Mouse (Mus musculus) cortical plate, adult 2 months (tissue): ENCODE results near the gene Btbd2. TPM values are rescaled to one million over a fixed set of nuclear protein-coding genes. Genes with fewer than 3 reads are reported as not detected.

Source experiments
- H3K27ac ChIP-seq: fragments of 200-500 bp; 2 replicates; pipeline ENCODE4 v1.5.1; 2012; ENCODE audit warnings: low read length, control low read depth, inconsistent platforms; ENCODE audit not compliant: insufficient read depth
- H3K4me1 ChIP-seq: fragments of 200-500 bp; 2 replicates; pipeline ENCODE4 v1.6.1; 2011; ENCODE audit warnings: low read length; ENCODE audit not compliant: control insufficient read depth, insufficient read depth
- H3K4me3 ChIP-seq: fragments of 200-500 bp; 2 replicates; pipeline ENCODE4 v1.5.1; 2011; ENCODE audit warnings: mild to moderate bottlenecking, low read length, control low read depth; ENCODE audit not compliant: insufficient read depth
- CTCF ChIP-seq: fragments of 200-500 bp; IDR thresholded peaks from 2 replicates; pipeline ENCODE4 v1.5.1; 2011; ENCODE audit warnings: mild to moderate bottlenecking, control low read depth, low read length; ENCODE audit not compliant: insufficient read depth; ENCODE audit errors: extremely low read depth
- POLR2A ChIP-seq: fragments of 200-500 bp; IDR thresholded peaks from 2 replicates; pipeline ENCODE4 v1.6.1; 2011; ENCODE audit warnings: mild to moderate bottlenecking, low read length, control low read depth; ENCODE audit not compliant: insufficient read depth; ENCODE audit errors: extremely low read depth
- polyA plus RNA-seq: library from polyadenylated mRNA; depleted of rRNA; stranded (reverse); fragments of >200 nt; gene quantifications from 2 replicates; pipeline ENCODE4 v1.2.3, GENCODE M21; 2012

Gene Btbd2
- polyA plus RNA-seq, 1 experiment: 98.8 TPM

GRCm38 (mm10) chr10:80664197-80665015 is 7.5 kb upstream of the Btbd2 start:
- no peak overlapping the region for H3K4me3 ChIP-seq
- no peak for TF ChIP-seq CTCF
- no peaks in the 10 kb centered on the region for H3K4me1 ChIP-seq
- peak overlapping the region; percentile 43 for H3K27ac ChIP-seq

- TF ChIP-seq CTCF (no peak), POLR2A (no peak)
These were observed 6.8 kb upstream of the Btbd2 start for GRCm38 (mm10) chr10:80663485-80664196.

DNA sequence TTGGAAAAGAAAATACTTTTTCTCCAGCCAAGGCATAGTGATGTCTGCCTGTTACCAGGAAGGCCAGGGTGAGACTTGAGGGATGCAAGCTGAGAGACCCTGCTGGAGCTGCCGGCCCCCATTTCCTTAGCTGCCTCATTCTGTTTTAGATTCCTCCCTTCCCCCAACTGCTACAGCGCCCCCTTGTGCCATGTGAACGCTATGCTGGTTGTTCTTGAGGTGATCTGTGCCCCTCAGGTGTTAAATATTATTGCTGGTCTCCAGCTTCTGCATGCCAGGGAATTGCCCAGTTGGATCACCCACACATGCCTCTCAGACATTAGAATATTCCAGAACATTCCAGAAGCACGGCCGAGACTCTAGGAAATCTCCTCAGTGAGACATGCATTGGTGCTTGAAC is 4.3 kb upstream of the Btbd2 start:
- no peak overlapping the region for H3K4me3 ChIP-seq
- no peak overlapping the region for H3K27ac ChIP-seq
- TF ChIP-seq CTCF: peak; percentile 69
- TF ChIP-seq POLR2A: no peak
- 0 out of 2 replicates have a peak, but pooled peaks cover 3% of the 10 kb centered on the region for H3K4me1 ChIP-seq

More at GRCm38 (mm10) chr10:80663485-80664196, 6.8 kb upstream of the Btbd2 start:
- H3K4me3 ChIP-seq: no peak overlapping the region
- no peaks in the 10 kb centered on the region for H3K4me1 ChIP-seq
- no peak overlapping the region for H3K27ac ChIP-seq

DNA sequence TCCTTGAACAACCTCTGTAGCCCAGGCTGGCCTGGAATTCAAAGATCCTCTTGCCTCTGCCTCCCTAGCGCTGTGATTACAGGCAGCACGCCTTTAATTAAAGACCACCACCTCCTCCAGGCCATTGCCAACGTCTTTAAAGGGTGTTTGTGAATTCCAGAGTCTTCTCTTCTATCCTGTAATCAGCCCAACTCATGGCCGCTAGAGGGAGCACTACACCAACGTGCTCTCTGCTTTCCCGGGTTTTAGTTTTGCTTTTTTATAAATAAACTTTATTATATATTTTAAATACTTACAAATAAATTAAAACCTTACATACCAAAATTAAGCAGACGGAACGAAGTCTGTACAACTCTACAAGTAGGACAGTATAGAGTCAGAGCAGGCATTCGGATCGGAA is 2.3 kb upstream of the Btbd2 start:
- Histone ChIP-seq H3K4me3 (no peak overlapping the region), H3K4me1 (peaks cover 8% of the 10 kb centered on the region; the same call in 1 of the 2 replicates), H3K27ac (no peak overlapping the region)
- TF ChIP-seq CTCF (peak; percentile 71), POLR2A (no peak)

DNA sequence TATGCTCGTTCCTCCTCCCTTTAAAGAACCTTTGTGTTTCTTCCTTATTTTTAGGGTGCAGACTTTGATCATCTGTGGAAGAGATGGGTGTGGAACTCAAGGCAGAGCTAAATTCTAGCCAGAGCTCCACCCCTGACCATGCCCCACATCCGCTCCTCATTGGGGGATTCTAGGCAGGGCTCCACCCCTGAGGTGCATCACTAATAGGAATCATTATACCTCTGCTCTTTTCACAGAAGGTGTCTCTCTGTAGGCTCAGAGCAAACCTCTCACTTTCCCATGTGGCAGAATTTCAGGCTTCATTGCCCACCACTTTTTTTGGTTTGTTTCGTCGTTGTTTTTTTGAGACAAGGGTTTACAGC is 2.0 kb upstream of the Btbd2 start:
- Histone ChIP-seq H3K4me1 (peaks cover 9% of the 10 kb centered on the region; the same call in 1 of the 2 replicates), H3K4me3 (no peak overlapping the region), H3K27ac (no peak overlapping the region)
- no peak for TF ChIP-seq POLR2A
- TF ChIP-seq CTCF: no peak

DNA sequence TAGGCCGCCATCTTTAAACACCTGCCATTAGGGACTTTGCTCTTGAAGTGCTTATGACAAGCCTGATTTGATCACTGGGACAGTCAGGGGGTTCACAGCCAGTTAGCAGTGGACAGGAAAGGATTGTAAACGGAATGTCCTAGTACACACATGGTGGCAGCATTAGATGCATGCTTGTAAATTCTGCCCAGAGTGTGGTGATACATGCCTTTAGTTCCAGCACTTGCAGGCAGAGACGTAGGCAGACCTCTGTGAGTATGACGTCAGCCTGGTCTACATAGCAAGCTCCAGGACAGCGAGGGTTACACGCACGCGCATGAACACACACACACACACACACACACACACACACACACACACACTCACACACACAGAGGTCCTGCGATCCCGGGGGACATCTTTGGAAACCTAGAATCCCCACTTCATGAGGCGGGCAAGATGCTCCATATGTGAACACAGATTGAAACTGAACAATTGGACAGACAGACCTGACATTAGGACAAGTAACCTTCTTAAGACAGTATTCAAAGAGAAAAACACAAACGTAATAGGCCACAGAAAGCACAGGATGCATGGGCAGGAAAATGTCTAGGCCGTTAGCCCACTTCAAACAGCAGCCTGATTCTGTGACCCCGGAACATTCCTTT is 1.4 kb upstream of the Btbd2 start:
- no peak overlapping the region for H3K4me3 ChIP-seq
- no peak overlapping the region for H3K27ac ChIP-seq
- peaks cover 9% of the 10 kb centered on the region; the same call in 1 of the 2 replicates for H3K4me1 ChIP-seq
- TF ChIP-seq CTCF: no peak
- no peak for TF ChIP-seq POLR2A

DNA sequence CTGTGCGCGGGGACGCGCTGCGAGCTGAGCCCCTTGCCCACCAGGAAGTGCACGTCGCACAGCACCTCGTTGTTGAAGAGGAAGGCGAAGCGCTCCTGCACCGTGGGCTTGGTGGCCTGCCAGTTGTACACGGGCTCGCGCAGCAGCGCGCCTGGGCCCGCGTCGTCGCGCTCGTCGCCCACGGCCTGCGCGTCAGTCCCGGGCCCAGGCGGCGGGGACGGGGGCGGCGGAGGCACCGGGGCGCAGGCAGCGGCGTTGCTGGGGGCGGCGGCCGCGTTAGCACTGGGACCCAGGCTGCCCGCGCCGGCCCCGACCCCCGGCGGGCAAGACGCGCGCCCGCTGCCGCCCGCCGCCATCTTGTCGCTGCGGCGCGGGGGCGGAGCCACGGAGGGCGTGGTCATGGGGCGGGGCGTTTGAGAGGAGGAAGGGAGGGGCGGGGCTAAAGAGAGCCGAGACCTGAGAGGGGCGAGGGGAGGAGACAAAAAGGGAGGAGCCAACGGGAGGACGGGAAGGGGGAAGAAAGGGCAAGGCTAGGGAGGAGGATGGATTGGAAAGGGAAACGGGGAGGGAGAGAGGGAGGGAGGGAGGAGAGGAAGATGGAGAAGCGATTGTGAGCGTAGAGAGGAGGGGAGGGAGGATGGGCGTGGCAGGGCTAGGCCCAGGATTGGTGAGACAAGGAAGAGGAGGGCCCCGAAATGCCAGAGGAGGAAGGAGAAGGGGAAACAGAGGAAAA is 575 bp downstream of the Btbd2 start:
- TF ChIP-seq CTCF (no peak), POLR2A (peak; percentile 53; the same call in 1 of the 2 replicates)
- Histone ChIP-seq H3K4me3 (peak overlapping the region; percentile 69), H3K27ac (peak overlapping the region; percentile 41; the same call in 1 of the 2 replicates), H3K4me1 (peaks cover 9% of the 10 kb centered on the region; the same call in 1 of the 2 replicates)

GRCm38 (mm10) chr10:80655406-80656129 is 1.3 kb downstream of the Btbd2 start:
- peaks cover 9% of the 10 kb centered on the region; the same call in 1 of the 2 replicates for H3K4me1 ChIP-seq
- peak overlapping the region; percentile 69 for H3K4me3 ChIP-seq
- TF ChIP-seq POLR2A: no peak
- TF ChIP-seq CTCF: no peak
- H3K27ac ChIP-seq: peak overlapping the region; percentile 20; the same call in 1 of the 2 replicates

GRCm38 (mm10) chr10:80654866-80655265 is 2.0 kb downstream of the Btbd2 start:
- no peak overlapping the region for H3K27ac ChIP-seq
- no peak for TF ChIP-seq POLR2A
- TF ChIP-seq CTCF: no peak
- peak overlapping the region; percentile 69; the same call in 1 of the 2 replicates for H3K4me3 ChIP-seq
- peaks cover 9% of the 10 kb centered on the region; the same call in 1 of the 2 replicates for H3K4me1 ChIP-seq
